Mouse (Mus musculus) left cerebral cortex, adult 2 months (tissue): ENCODE results near the gene Epn3. TPM values are rescaled to one million over a fixed set of nuclear protein-coding genes. Genes with fewer than 3 reads are reported as not detected.

Experiments used
- DNase-seq, 2 experiments: peaks; one replicate each; pipeline ENCODE4 v3.0.0; 2021 to 2022; ENCODE audit warnings: low spot score in 2 of 2, mixed read lengths in 1 of 2; ENCODE audit errors: extremely low spot score in 1 of 2
- H3K27ac ChIP-seq: fragments of 200-600 bp; 2 replicates; pipeline ENCODE4 v1.8.1; 2022
- H3K4me3 ChIP-seq: fragments of 200-600 bp; 2 replicates; pipeline ENCODE4 v1.8.1; 2022
- CTCF ChIP-seq: fragments of 200-600 bp; IDR thresholded peaks from 2 replicates; pipeline ENCODE4 v1.8.1; 2022; ENCODE audit warnings: antibody characterized with exemption, mild to moderate bottlenecking, moderate library complexity
- intact Hi-C: fragments of 180-260 bp; cut with DNase I; formaldehyde crosslinking; loops from one replicate; pipeline ENCODE4 v1.15.1; 2025
- total RNA-seq, 2 experiments: library from RNA; stranded (reverse); gene quantifications; 2 replicates each; pipeline ENCODE4 v1.2.3; 2021

Epn3 gene
- total RNA-seq, 2 experiments from 2014 or later: 0.79 TPM

DNA sequence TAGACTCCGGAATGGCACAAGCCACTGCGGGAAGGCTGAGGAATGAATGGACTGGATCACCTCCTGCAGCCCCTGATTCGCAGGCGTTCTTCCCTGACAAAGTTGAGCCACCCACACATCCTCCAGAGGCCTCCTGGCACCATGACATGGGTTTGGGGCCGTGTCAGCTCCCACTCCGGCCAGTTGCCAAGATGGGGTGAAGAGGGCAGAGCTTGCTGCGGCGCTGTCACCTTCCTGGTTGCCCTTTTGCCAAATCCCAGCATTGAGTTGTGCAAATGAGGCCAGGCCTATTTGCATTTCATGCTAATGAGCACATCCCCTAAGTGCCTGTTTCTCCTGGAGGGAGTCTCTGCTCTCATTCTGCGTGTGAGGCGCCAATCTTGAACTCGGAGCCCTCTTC, 24.1 kb downstream of the Epn3 start:
- Histone ChIP-seq H3K4me3 (no peak overlapping the region), H3K27ac (no peak overlapping the region)
- DNase-seq: no peak
- TF ChIP-seq CTCF: no peak
- intact Hi-C loops: loop anchor here (2.0 kb wide), 1 partner anchor 51 kb away; no protein-coding TSS in a partner anchor

DNA sequence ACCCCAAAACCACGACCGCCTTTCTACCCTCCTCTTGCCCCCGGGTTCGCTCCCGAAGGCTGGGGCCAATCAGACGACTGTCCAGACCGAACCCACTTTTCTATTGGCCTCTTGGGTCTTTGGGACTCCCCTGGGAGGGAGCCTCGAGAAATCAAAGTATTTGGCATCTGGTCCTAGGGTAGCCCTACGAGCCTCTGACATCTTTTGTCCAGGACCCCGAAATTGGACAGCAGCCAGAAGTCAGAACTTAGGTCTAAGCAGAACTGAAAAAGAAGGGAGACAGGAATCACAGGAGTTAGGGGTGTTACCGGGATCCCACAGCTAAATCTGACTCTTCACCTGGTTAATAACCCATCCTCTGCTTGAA, 25.2 kb downstream of the Epn3 start:
- no peak overlapping the region for H3K27ac ChIP-seq
- no peak for TF ChIP-seq CTCF
- peak overlapping the region; percentile 81 for H3K4me3 ChIP-seq
- no peak for DNase-seq
- intact Hi-C loops: loop anchor here (2.0 to 5.0 kb wide), 3 partner anchors 50 to 262 kb away; partner anchors contain the start of genes Ankrd40 and Tob1

GRCm38 (mm10) chr11:94473707-94474543, 25.8 kb downstream of the Epn3 start, which contains the start of gene Cacna1g:
Cacna1g (minus strand) TSS chr11:94474198.
- TF ChIP-seq CTCF: no peak
- Histone ChIP-seq H3K4me3 (peak within 1 kb of the TSS; percentile 81), H3K27ac (peak within 1 kb of the TSS; percentile 91)
- intact Hi-C loops: loop anchor here (2.0 to 5.0 kb wide), 3 partner anchors 49 to 262 kb away; partner anchors contain the start of genes Ankrd40 and Tob1
- peak; percentile 87 to 88 for DNase-seq

DNA sequence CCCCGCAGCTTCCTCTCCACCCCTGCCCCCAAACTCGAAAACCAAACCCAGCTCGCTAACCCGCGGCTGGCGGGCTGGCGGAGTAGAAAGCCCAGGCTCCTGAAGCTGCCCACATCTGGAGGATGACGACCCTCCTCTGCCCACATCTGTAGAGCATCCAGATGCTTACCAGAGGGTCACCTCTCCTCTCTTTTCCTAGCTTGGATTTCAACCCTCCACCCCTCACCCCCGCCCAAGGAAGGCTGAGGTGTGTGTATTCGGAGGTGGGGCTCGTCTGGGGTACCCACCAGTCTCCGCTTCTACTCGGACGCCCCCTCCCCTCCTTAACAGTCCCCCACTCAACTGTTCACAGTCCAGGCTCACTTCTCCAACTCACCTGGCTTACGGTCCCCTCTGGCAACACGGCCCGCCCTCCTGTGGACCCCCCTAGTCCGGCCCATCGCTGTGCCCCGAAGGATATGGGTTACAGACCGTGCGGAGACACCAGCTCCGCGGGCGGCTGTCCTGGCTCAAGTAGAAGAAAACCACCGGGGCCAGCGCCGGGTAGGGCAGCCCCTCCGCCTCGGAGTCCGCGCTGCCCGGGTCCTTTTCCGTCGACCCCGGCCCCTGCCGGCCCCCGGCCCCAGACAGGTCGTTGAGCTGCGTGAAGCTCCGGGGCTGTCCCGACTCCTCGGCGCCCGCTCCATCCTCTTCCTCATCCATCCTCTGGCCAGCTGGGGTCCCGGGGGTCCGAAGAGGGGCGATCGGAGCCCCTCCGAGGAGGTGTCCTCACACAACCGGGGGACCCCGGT, 26.7 kb downstream of the Epn3 start:
- peak overlapping the region; percentile 81 for H3K4me3 ChIP-seq
- intact Hi-C loops: loop anchor here (5.0 kb wide), 2 partner anchors 146 to 261 kb away; partner anchors contain the start of genes Ankrd40 and Tob1
- DNase-seq: no peak
- peak overlapping the region; percentile 91 for H3K27ac ChIP-seq
- TF ChIP-seq CTCF: no peak

- Histone ChIP-seq H3K4me3 (peak overlapping the region; percentile 81), H3K27ac (peak overlapping the region; percentile 91)
- intact Hi-C loops: loop anchor here (5.0 kb wide), 2 partner anchors 145 to 260 kb away; partner anchors contain the start of genes Ankrd40 and Tob1
- DNase-seq: no peak
- TF ChIP-seq CTCF: no peak
These were observed 27.2 kb downstream of the Epn3 start for GRCm38 (mm10) chr11:94472585-94472915.

- intact Hi-C loops: loop anchor here (5.0 kb wide), 2 partner anchors 145 to 260 kb away; partner anchors contain the start of genes Ankrd40 and Tob1
- Histone ChIP-seq H3K27ac (peak overlapping the region; percentile 91), H3K4me3 (peak overlapping the region; percentile 81)
- no peak; the same call in 1 of the 2 replicates for TF ChIP-seq CTCF
- no peak for DNase-seq
These were observed 27.8 kb downstream of the Epn3 start for GRCm38 (mm10) chr11:94471740-94472584.

- Histone ChIP-seq H3K27ac (no peak overlapping the region), H3K4me3 (no peak overlapping the region)
- no peak for TF ChIP-seq CTCF
- no peak for DNase-seq
- intact Hi-C loops: loop anchor here (5.0 kb wide), 2 partner anchors 143 to 258 kb away; partner anchors contain the start of genes Ankrd40 and Tob1
These were observed 29.4 kb downstream of the Epn3 start for GRCm38 (mm10) chr11:94470391-94470790.

DNA sequence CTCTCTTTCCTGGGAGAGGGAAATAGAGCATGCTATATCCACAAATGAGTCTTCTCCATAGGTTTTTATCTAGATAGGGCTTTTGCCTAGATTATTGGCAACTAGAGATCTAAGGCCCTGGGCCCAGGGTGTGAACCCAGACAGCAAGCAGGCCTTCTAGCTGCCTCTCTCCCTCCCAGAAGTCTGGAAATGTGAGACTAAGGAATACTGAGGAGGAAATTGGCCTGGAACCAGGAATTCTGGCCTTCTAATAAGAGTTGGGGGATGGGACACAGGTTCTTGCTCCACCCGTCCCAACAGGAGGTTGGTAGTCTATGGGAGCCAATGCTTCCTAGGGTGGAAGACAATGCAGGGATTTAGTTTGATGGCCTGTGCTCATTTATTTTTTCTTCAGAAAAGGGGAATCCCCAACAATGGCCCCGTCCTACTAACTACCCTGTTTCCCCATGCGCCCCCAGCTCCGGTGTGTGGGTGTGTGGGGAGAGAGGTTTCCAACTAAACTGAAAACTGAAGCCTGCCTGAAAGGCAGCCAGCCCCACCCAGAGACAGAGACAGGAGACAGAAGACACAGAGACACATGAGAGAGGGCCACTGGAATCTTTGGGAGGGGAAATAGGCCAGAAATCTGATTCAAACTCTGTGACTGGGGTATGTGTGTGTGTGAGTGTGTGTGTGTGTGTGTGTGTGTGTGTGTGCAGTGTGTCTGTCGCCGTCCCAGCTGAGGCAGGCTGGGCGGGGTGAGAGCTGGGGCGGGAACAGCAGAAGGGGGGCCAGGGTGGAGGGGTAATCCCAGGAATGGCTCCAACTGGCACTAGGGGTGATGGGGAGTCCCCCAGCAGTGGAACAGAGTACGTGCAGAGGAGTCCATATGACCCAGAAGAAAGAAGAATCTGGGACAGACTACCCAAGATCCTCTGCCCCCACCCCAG, 30.4 kb downstream of the Epn3 start:
- intact Hi-C loops: loop anchor here (5.0 kb wide), 2 partner anchors 142 to 257 kb away; partner anchors contain the start of genes Ankrd40 and Tob1
- TF ChIP-seq CTCF: no peak
- DNase-seq: no peak
- Histone ChIP-seq H3K4me3 (no peak overlapping the region), H3K27ac (peak overlapping the region; percentile 82)

- H3K4me3 ChIP-seq: no peak overlapping the region
- intact Hi-C loops: no loop called here
- TF ChIP-seq CTCF: no peak
- peak; percentile 48 to 71 for DNase-seq
- peak overlapping the region; percentile 82 for H3K27ac ChIP-seq
These were observed 31.2 kb downstream of the Epn3 start for GRCm38 (mm10) chr11:94468582-94469064.

DNA sequence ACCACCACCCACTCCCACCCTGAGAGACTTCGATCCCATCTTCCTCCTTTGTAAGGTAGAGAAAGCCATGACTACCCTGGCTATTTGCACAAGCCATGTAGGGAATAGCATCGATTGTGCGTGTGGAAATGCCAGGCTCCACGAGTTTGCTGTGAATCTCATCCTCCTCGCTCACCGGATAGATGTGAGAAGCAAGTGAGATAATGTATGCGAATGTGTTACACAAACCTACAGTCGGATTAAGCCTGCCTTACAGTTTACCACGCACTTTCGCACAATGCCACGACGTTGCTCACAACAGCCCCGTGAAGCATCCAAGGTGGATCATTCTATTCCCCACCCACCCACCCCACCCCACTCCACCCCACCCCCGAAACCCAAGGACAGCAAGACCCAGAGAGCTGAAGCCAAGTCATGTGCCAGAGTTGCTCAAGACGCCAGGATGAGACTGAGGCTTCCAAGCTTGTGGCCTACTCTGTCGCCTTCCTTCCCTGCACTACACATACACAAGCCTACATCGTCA, 33.4 kb downstream of the Epn3 start:
- no peak for TF ChIP-seq CTCF
- no peak overlapping the region; the same call in 1 of the 2 replicates for H3K27ac ChIP-seq
- no peak for DNase-seq
- intact Hi-C loops: no loop called here
- H3K4me3 ChIP-seq: no peak overlapping the region
